Mouse (Mus musculus): ENCODE data around the gene Ralgapb.

GRCm38 (mm10) chr2:158546751-158547150 lies 137.1 kb downstream of the Ralgapb start:
- TF ChIP-seq CTCF (IDR thresholded peaks at IDR 0.05; ENCODE audit: low read depth, low read length) (peak; percentile 78), POLR2A (IDR thresholded peaks at IDR 0.05; ENCODE audit: borderline replicate concordance, low read depth, low read length) (no peak)

Data from bone marrow macrophage, adult 2 months (primary cell).